Mouse (Mus musculus) spleen, adult 12 weeks (tissue): Measurements from ENCODE around the gene Tuba1a.

ENCODE experiments used
- DNase-seq: peaks from one replicate; pipeline ENCODE4 v3.0.0; 2022; ENCODE audit warnings: low spot score

Gene Tuba1a

GRCm38 (mm10) chr15:98953401-98954356 lies at the start of gene Tuba1a, which contains the start of gene Gm49450:
Gene Tuba1a, minus strand, starts transcription at chr15:98953703.
Gene Gm49450, minus strand, starts transcription at chr15:98953551.
- DNase-seq, result peak; percentile 74

- DNase-seq, result no peak
Observed at GRCm38 (mm10) chr15:99001451-99001931, 48.0 kb upstream of the Tuba1a start.

GRCm38 (mm10) chr15:99000535-99001283 lies 47.2 kb upstream of the Tuba1a start:
- DNase-seq, result peak; percentile 41

- no peak for DNase-seq
Observed at GRCm38 (mm10) chr15:98998775-98999157, 45.3 kb upstream of the Tuba1a start.

- no peak for DNase-seq
Observed at GRCm38 (mm10) chr15:98997938-98998774, 44.7 kb upstream of the Tuba1a start.

GRCm38 (mm10) chr15:98996840-98997239 lies 43.3 kb upstream of the Tuba1a start:
- no peak for DNase-seq

- no peak for DNase-seq
Observed at GRCm38 (mm10) chr15:98994957-98995520, 41.5 kb upstream of the Tuba1a start.

- peak; percentile 75 for DNase-seq
Observed at GRCm38 (mm10) chr15:98993865-98994264, 40.4 kb upstream of the Tuba1a start.

- peak; percentile 89 for DNase-seq
Observed at GRCm38 (mm10) chr15:98993093-98993793, 39.7 kb upstream of the Tuba1a start.

GRCm38 (mm10) chr15:98992086-98992912 lies 38.8 kb upstream of the Tuba1a start:
- DNase-seq, result no peak

GRCm38 (mm10) chr15:98991540-98992050 lies 38.1 kb upstream of the Tuba1a start:
- DNase-seq, result no peak

GRCm38 (mm10) chr15:98990669-98991539 lies 37.4 kb upstream of the Tuba1a start:
- no peak for DNase-seq

- no peak for DNase-seq
Observed at GRCm38 (mm10) chr15:98989701-98990430, 36.4 kb upstream of the Tuba1a start.

GRCm38 (mm10) chr15:98988787-98989186 lies 35.3 kb upstream of the Tuba1a start:
- DNase-seq, result no peak

- no peak for DNase-seq
Observed at GRCm38 (mm10) chr15:98987661-98988181, 34.2 kb upstream of the Tuba1a start.

GRCm38 (mm10) chr15:98987077-98987630 lies 33.7 kb upstream of the Tuba1a start:
- DNase-seq, result no peak

- DNase-seq, result no peak
Observed at GRCm38 (mm10) chr15:98985982-98986715, 32.6 kb upstream of the Tuba1a start.
